Mouse (Mus musculus): ENCODE measurements at regions not wholly inside any gene's neighbourhood (a gene's known extent, or its start where the extent isn't known, plus 50 kb on each side); places are given as distances from the start of the nearest gene placed in this dataset.

- no peak for DNase-seq (ENCODE audit: low spot score)
Observed at GRCm38 (mm10) chr19:44626261-44626660, 63.6 kb downstream of the Hif1an start.

- no peak for DNase-seq (ENCODE audit: low spot score)
Observed at GRCm38 (mm10) chr19:44629705-44630104, 67.1 kb downstream of the Hif1an start.

GRCm38 (mm10) chr19:44631356-44632007 is 68.8 kb downstream of the Hif1an start:
- DNase-seq (ENCODE audit: low spot score) = no peak

GRCm38 (mm10) chr19:44637145-44637719 is 74.6 kb downstream of the Hif1an start:
- DNase-seq (ENCODE audit: low spot score) = no peak

- DNase-seq (ENCODE audit: low spot score) = no peak
Observed at GRCm38 (mm10) chr19:44640021-44640420, 77.4 kb downstream of the Hif1an start.

GRCm38 (mm10) chr19:44640551-44640950 is 77.9 kb downstream of the Hif1an start:
- no peak for DNase-seq (ENCODE audit: low spot score)

GRCm38 (mm10) chr19:44642294-44642693 is 79.6 kb downstream of the Hif1an start:
- no peak for DNase-seq (ENCODE audit: low spot score)

- DNase-seq (ENCODE audit: low spot score) = no peak
Observed at GRCm38 (mm10) chr19:44644376-44644775, 81.7 kb downstream of the Hif1an start.

GRCm38 (mm10) chr19:44644929-44645328 is 82.3 kb downstream of the Hif1an start:
- DNase-seq (ENCODE audit: low spot score) = no peak

GRCm38 (mm10) chr19:44646548-44646947 is 83.9 kb downstream of the Hif1an start:
- no peak for DNase-seq (ENCODE audit: low spot score)

GRCm38 (mm10) chr19:44649206-44649605 is 86.6 kb downstream of the Hif1an start:
- DNase-seq (ENCODE audit: low spot score) = no peak

- no peak for DNase-seq (ENCODE audit: low spot score)
Observed at GRCm38 (mm10) chr19:44650841-44651240, 88.2 kb downstream of the Hif1an start.

- DNase-seq (ENCODE audit: low spot score) = peak; percentile 11
Observed at GRCm38 (mm10) chr19:44651605-44652004, 89.0 kb downstream of the Hif1an start.

- no peak for DNase-seq (ENCODE audit: low spot score)
Observed at GRCm38 (mm10) chr19:44655719-44656118, 93.1 kb downstream of the Hif1an start.

GRCm38 (mm10) chr19:44659316-44659715 is 96.5 kb upstream of the Pax2 start:
- no peak for DNase-seq (ENCODE audit: low spot score)

GRCm38 (mm10) chr19:44669535-44669958 is 86.3 kb upstream of the Pax2 start:
- no peak for DNase-seq (ENCODE audit: low spot score)

GRCm38 (mm10) chr19:44674621-44675245 is 81.1 kb upstream of the Pax2 start:
- DNase-seq (ENCODE audit: low spot score) = no peak

GRCm38 (mm10) chr19:44676555-44677120 is 79.2 kb upstream of the Pax2 start:
- no peak for DNase-seq (ENCODE audit: low spot score)

- no peak for DNase-seq (ENCODE audit: low spot score)
Observed at GRCm38 (mm10) chr19:44677295-44677694, 78.5 kb upstream of the Pax2 start.

- no peak for DNase-seq (ENCODE audit: low spot score)
Observed at GRCm38 (mm10) chr19:44678686-44679085, 77.2 kb upstream of the Pax2 start.

- DNase-seq (ENCODE audit: low spot score) = no peak
Observed at GRCm38 (mm10) chr19:44681675-44682074, 74.2 kb upstream of the Pax2 start.

GRCm38 (mm10) chr19:44683191-44683590 is 72.7 kb upstream of the Pax2 start:
- DNase-seq (ENCODE audit: low spot score) = no peak

- DNase-seq (ENCODE audit: low spot score) = peak; percentile 6
Observed at GRCm38 (mm10) chr19:44684061-44684514, 71.8 kb upstream of the Pax2 start.
